Mouse (Mus musculus) heart, embryonic 16.5 days (tissue): Measurements from ENCODE around the gene Phf24. TPM values are rescaled to one million over a fixed set of nuclear protein-coding genes. Genes with fewer than 3 reads are reported as not detected.

Source experiments
- ATAC-seq: fragments of 200-750 bp; cut with Nextera tagmentation; replicated peaks from 2 replicates; pipeline ENCODE4 v1.8.0; 2017; ENCODE audit warnings: moderate number of reproducible peaks; ENCODE audit not compliant: insufficient read depth, low FRiP score; ENCODE audit errors: extremely low read depth
- H3K27ac ChIP-seq: fragments of 300-500 bp; sonication (generic); 2 replicates; pipeline ENCODE4 v1.5.1; 2014; ENCODE audit warnings: mild to moderate bottlenecking, low read length, control low read depth, moderate library complexity
- H3K27me3 ChIP-seq: fragments of 300-500 bp; sonication (generic); 2 replicates; pipeline ENCODE4 v1.6.1; 2014; ENCODE audit warnings: low read length, mixed read lengths; ENCODE audit not compliant: control insufficient read depth, insufficient read depth
- H3K36me3 ChIP-seq: fragments of 300-500 bp; sonication (generic); 2 replicates; pipeline ENCODE4 v1.6.1; 2014; ENCODE audit not compliant: control insufficient read depth, insufficient read depth
- H3K4me1 ChIP-seq: fragments of 300-500 bp; sonication (generic); 2 replicates; pipeline ENCODE4 v1.6.1; 2014; ENCODE audit warnings: low read length, mixed read lengths; ENCODE audit not compliant: control insufficient read depth, insufficient read depth
- H3K4me2 ChIP-seq: fragments of 300-500 bp; sonication (generic); 2 replicates; pipeline ENCODE4 v1.6.1; 2014; ENCODE audit warnings: low read depth, mild to moderate bottlenecking, control low read depth, low read length
- H3K4me3 ChIP-seq: fragments of 300-500 bp; sonication (generic); 2 replicates; pipeline ENCODE4 v1.5.1; 2014; ENCODE audit warnings: mild to moderate bottlenecking, control low read depth, low read length
- H3K9ac ChIP-seq: fragments of 300-500 bp; sonication (generic); 2 replicates; pipeline ENCODE4 v1.6.1; 2014; ENCODE audit warnings: low read length, control low read depth
- H3K9me3 ChIP-seq: fragments of 300-500 bp; sonication (generic); replicated peaks from 2 replicates; pipeline ENCODE4 v1.6.1; 2016; ENCODE audit warnings: low read length; ENCODE audit not compliant: control insufficient read depth
- WGBS: fragments of 180-500 bp; shearing (Covaris S2); extraction: QIAGEN DNeasy Blood & Tissue Kit; methylation state at CpG from one replicate; pipeline ENCODE4 v1.1.7; 2014; 5-methylcytosine and 5-hydroxymethylcytosine counted together
- polyA plus RNA-seq: library from polyadenylated mRNA; unstranded; fragments of >200 nt; fragmentation: Nextera tagmentation; extraction: Ambion mirVana; gene quantifications from 2 replicates; pipeline ENCODE4 v1.2.1, GENCODE M21; 2015

The Phf24 gene
- polyA plus RNA-seq, 1 experiment from 2014 or later = 4.8 TPM

DNA sequence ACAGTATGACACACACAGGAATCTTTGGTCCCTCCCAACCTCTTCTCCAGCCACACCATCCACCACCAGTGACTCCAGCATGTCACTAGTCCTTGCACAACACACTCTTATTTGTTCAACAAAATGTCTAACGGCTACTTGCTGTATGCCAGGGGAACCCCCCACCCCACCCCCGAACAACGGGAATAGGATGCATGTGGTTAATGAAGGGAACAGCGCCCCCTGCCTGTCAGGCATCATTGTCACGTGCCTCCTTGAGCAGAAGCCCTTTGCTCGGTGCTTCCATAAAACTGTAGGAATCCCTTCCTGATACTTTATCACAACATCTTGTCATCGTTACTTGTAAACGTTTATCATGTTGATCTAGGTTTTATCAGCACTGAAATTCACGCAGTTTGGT lies 14.3 kb upstream of the Phf24 start:
- WGBS = 52% methylated on average over 9 of the region's 9 CpGs
- no peaks in the 10 kb centered on the region for H3K9me3 ChIP-seq

DNA sequence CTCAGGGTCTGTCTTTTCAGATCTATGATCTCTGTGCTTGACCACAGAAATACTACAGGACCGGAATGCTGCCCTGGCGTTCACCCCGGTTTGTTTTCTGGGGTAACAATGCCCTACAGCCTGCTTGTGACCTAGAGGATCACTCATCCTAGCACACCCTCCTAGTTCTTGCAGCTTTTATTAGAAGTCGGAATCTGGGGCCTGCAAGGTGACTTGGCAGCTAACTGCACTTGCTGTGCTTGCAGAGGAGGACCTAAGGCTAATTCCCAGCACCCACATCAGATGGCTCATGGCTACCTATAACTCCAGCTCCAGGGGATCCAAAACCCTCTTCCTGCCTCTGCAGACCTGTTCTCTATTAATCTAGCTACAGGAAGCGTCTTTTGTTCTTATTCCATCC lies 13.7 kb upstream of the Phf24 start:
- WGBS = 69% methylated on average over 5 of the region's 5 CpGs
- no peak for ATAC-seq
- Histone ChIP-seq H3K27ac (no peak overlapping the region), H3K4me1 (no peaks in the 10 kb centered on the region), H3K27me3 (no peaks in the 10 kb centered on the region), H3K4me2 (no peak overlapping the region), H3K36me3 (no peaks in the 10 kb centered on the region), H3K9ac (no peak overlapping the region), H3K4me3 (no peak overlapping the region), H3K9me3 (no peaks in the 10 kb centered on the region)

More for the DNA sequence above, 14.3 kb upstream of the Phf24 start:
- Histone ChIP-seq H3K27ac (no peak overlapping the region), H3K4me3 (no peak overlapping the region), H3K36me3 (no peaks in the 10 kb centered on the region), H3K4me1 (no peaks in the 10 kb centered on the region), H3K4me2 (no peak overlapping the region), H3K27me3 (no peaks in the 10 kb centered on the region), H3K9ac (no peak overlapping the region)
- no peak for ATAC-seq

DNA sequence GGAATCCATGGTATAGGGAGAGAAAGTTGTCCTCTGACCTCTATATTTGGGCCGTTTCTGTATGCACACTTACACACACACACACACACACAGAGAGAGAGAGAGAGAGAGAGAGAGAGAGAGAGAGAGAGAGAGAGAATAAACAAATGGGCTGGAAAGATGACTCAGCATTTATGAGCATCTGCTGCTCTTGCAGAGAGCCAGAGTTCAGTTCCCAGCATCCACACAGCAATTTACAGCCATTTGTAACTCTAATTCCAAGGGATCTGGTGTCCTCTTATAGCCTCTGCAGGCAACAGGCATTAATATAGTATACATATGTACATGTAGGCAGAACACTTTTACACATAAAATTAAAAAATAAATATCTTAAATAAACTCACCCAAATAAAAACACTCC lies 12.5 kb upstream of the Phf24 start:
- no peaks in the 10 kb centered on the region for H3K9me3 ChIP-seq
- H3K4me1 ChIP-seq = no peaks in the 10 kb centered on the region
- no peak overlapping the region for H3K4me2 ChIP-seq
- H3K9ac ChIP-seq = no peak overlapping the region
- 67% methylated on average over 1 of the region's 1 CpGs for WGBS
- H3K36me3 ChIP-seq = no peaks in the 10 kb centered on the region
- no peak overlapping the region for H3K4me3 ChIP-seq
- no peak overlapping the region for H3K27ac ChIP-seq
- no peaks in the 10 kb centered on the region for H3K27me3 ChIP-seq
- ATAC-seq = no peak

DNA sequence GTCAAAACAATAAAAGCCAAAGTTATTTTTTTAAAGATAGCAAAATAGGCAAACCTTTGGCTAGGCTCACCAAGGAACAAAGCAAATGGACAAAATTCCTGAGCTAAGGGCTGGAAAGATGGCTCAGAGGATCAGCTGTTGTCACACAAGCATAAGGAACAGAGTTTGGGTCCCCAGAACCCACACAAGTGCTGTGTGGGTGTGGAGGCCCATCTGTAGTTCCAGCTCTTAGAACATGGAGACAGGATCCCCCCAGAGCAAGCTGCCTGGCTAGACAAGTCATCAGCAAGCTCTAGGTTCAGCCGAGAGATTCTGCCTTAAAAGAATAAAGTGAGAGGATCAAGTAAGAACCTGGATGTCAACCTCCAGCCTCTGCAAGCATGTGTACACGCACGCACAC lies 11.9 kb upstream of the Phf24 start:
- Histone ChIP-seq H3K27me3 (no peaks in the 10 kb centered on the region), H3K4me2 (no peak overlapping the region), H3K9me3 (no peaks in the 10 kb centered on the region), H3K36me3 (no peaks in the 10 kb centered on the region), H3K27ac (no peak overlapping the region), H3K4me1 (no peaks in the 10 kb centered on the region), H3K4me3 (no peak overlapping the region), H3K9ac (no peak overlapping the region)
- no peak for ATAC-seq
- WGBS = 81% methylated on average over 3 of the region's 3 CpGs

DNA sequence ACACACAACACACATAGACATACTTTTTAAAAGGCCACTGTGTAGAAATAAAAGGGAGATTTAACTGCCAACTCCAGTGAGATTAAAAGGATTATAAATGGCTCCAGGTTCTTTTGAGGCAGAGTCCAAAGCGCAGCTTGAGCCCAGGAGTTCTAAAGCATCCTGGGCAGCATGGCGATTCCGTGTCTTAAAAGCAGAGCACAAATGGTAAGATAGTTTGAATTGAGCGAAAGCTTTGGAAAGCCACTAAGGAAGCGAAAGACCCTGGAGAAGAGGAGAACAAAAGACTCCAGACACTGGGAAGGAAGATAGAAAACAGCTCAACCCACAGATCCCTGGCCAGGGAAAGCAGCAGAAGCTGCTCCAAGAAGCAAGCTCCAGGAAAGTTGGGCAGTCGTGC lies 11.5 kb upstream of the Phf24 start:
- 77% methylated on average over 6 of the region's 6 CpGs for WGBS
- no peaks in the 10 kb centered on the region for H3K27me3 ChIP-seq
- no peaks in the 10 kb centered on the region for H3K4me1 ChIP-seq
- no peak overlapping the region for H3K9ac ChIP-seq
- H3K4me3 ChIP-seq = no peak overlapping the region
- no peak for ATAC-seq
- H3K27ac ChIP-seq = no peak overlapping the region
- no peaks in the 10 kb centered on the region for H3K36me3 ChIP-seq
- H3K9me3 ChIP-seq = no peaks in the 10 kb centered on the region
- no peak overlapping the region for H3K4me2 ChIP-seq

DNA sequence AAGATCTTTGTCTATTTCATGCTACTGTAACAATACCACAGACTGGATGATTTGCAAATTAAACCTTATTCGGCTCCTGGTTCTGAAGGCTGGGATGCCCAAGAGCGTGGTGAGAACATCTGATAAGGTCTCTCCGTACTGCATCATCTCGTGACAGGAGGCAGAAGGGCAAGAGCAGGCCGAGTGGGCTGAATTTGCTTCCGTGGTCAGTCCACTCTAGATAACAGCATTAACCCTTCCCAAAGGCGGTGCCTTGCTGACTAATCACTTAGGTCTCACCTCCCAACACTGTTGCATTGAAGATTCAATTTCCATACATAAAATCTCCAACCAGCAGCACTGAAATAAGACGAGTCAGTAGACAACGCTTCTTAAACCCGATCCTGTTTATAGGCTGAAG lies 3.1 kb upstream of the Phf24 start:
- ATAC-seq = no peak
- no peaks in the 10 kb centered on the region for H3K9me3 ChIP-seq
- no peaks in the 10 kb centered on the region for H3K4me1 ChIP-seq
- no peak overlapping the region for H3K27ac ChIP-seq
- H3K4me2 ChIP-seq = no peak overlapping the region
- H3K4me3 ChIP-seq = no peak overlapping the region
- H3K27me3 ChIP-seq = peaks cover 28% of the 10 kb centered on the region
- H3K36me3 ChIP-seq = no peaks in the 10 kb centered on the region
- WGBS = 31% methylated on average over 10 of the region's 10 CpGs
- no peak overlapping the region for H3K9ac ChIP-seq

DNA sequence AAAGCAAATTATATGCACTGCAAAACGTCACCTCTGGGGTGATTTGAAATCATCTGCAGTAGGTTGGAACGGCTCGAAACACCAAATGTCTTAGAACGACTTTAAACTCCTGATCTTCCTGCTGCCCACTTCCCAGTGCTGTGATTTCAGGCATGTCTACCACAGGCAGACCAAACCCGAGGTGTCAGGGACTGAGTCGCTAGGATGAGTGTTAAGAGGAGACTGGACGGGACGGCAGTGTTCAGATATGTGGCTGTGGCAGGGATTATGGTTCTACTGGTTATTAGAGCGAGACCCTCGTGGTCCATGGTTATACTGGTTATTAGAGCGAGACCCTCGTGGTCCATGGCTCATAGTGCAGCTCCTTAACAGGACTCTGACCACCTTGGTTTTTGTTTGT lies 1.1 kb upstream of the Phf24 start:
- peaks cover 29% of the 10 kb centered on the region for H3K27me3 ChIP-seq
- no peak overlapping the region for H3K4me3 ChIP-seq
- H3K4me1 ChIP-seq = no peaks in the 10 kb centered on the region
- H3K4me2 ChIP-seq = no peak overlapping the region
- no peak overlapping the region for H3K9ac ChIP-seq
- 74% methylated on average over 12 of the region's 12 CpGs for WGBS
- no peaks in the 10 kb centered on the region for H3K36me3 ChIP-seq
- no peak for ATAC-seq
- no peaks in the 10 kb centered on the region for H3K9me3 ChIP-seq
- H3K27ac ChIP-seq = no peak overlapping the region

DNA sequence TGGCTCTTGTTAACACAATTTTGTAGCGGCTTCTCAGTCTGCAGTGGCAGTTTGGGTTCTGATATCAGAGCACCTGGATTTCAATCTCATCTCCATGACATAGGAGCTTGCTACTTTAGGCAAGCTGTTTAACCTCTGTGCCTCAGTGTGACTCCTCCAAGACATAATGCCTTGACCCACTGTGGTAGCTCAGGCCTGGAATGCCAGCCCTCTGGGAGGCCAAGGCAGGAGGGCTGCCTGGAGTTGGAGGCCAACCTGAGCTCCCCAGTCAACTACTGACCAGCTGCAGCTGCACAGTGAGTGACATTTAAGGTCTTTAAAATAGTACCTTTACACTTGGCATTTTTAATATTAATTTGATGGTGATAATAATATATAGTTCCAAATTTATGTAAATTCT lies 494 bp upstream of the Phf24 start:
- H3K4me2 ChIP-seq = no peak overlapping the region

DNA sequence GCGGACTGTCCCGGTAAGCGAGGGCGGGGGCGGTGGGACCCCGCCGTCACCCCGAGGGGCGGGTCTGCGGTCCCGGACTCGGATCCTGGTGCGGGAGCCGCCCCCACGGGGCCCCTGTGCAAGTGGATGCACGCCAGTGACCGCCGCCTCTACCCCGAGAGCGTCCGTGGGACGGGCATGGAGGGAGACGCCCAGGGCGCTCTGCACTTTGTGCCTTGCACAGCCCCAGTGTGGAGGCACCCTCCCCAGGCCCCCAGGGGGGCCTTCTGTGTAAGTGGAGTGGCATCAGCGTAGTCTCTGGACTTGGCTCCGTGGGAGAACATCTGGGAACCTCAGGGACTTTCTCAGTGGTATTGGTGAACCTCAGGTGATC lies 928 bp downstream of the Phf24 start:
- no peaks in the 10 kb centered on the region for H3K36me3 ChIP-seq
- peak overlapping the region; percentile 95 for H3K4me2 ChIP-seq
- peak overlapping the region; percentile 77 for H3K4me3 ChIP-seq
- H3K9me3 ChIP-seq = no peaks in the 10 kb centered on the region
- no peak overlapping the region for H3K27ac ChIP-seq
- peaks cover 29% of the 10 kb centered on the region for H3K27me3 ChIP-seq
- peak overlapping the region; percentile 85 for H3K9ac ChIP-seq
- H3K4me1 ChIP-seq = no peaks in the 10 kb centered on the region
- WGBS = 5% methylated on average over 25 of the region's 26 CpGs
- ATAC-seq = 0 out of 2 replicates have a peak, but pooled peaks have one; percentile 14

More for the DNA sequence above, 494 bp upstream of the Phf24 start:
- H3K4me1 ChIP-seq = no peaks in the 10 kb centered on the region
- no peak overlapping the region for H3K4me3 ChIP-seq
- WGBS = 88% methylated on average over 1 of the region's 1 CpGs
- no peak overlapping the region for H3K9ac ChIP-seq
- ATAC-seq = no peak
- H3K9me3 ChIP-seq = no peaks in the 10 kb centered on the region
- H3K27ac ChIP-seq = no peak overlapping the region
- no peaks in the 10 kb centered on the region for H3K36me3 ChIP-seq
- peaks cover 29% of the 10 kb centered on the region for H3K27me3 ChIP-seq

DNA sequence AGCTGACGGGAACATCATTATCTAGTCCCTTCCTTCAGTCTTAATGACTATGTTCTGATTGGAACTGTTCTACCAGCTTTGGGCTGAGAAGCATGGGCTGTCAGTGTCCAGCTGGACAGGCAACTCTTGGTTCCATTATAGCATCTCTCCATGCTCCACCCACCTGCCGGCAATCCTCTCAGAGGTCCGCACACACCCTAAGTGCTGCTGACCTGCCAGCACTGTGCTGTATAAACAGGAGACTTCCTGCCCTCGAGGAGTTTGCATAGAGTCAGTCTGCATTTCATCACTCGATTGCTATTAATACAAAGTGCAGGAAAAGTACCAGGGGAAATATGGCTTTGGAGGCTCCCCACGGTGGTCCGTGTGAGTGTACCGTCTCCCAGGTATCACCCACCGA lies 4.3 kb downstream of the Phf24 start:
- H3K9ac ChIP-seq = no peak overlapping the region
- no peak overlapping the region for H3K4me2 ChIP-seq
- H3K36me3 ChIP-seq = no peaks in the 10 kb centered on the region
- H3K4me1 ChIP-seq = no peaks in the 10 kb centered on the region
- ATAC-seq = no peak
- no peaks in the 10 kb centered on the region for H3K9me3 ChIP-seq
- peaks cover 22% of the 10 kb centered on the region for H3K27me3 ChIP-seq
- WGBS = 56% methylated on average over 9 of the region's 9 CpGs
- H3K4me3 ChIP-seq = no peak overlapping the region
- no peak overlapping the region for H3K27ac ChIP-seq
